Mouse (Mus musculus) heart, embryonic 16.5 days (tissue): ENCODE results near the gene Ftsj3. TPM values are rescaled to one million over a fixed set of nuclear protein-coding genes. Genes with fewer than 3 reads are reported as not detected.
"Not testable (repeated sequence)": the region's sequence is repeated elsewhere in the genome, so short reads cannot be mapped to it uniquely, and the experiment has no call there.

Experiments used
- ATAC-seq: fragments of 200-750 bp; cut with Nextera tagmentation; replicated peaks from 2 replicates; pipeline ENCODE4 v1.8.0; 2017; ENCODE audit warnings: moderate number of reproducible peaks; ENCODE audit not compliant: insufficient read depth, low FRiP score; ENCODE audit errors: extremely low read depth
- H3K27ac ChIP-seq: fragments of 300-500 bp; sonication (generic); 2 replicates; pipeline ENCODE4 v1.5.1; 2014; ENCODE audit warnings: mild to moderate bottlenecking, low read length, control low read depth, moderate library complexity
- H3K27me3 ChIP-seq: fragments of 300-500 bp; sonication (generic); 2 replicates; pipeline ENCODE4 v1.6.1; 2014; ENCODE audit warnings: low read length, mixed read lengths; ENCODE audit not compliant: control insufficient read depth, insufficient read depth
- H3K36me3 ChIP-seq: fragments of 300-500 bp; sonication (generic); 2 replicates; pipeline ENCODE4 v1.6.1; 2014; ENCODE audit not compliant: control insufficient read depth, insufficient read depth
- H3K4me1 ChIP-seq: fragments of 300-500 bp; sonication (generic); 2 replicates; pipeline ENCODE4 v1.6.1; 2014; ENCODE audit warnings: low read length, mixed read lengths; ENCODE audit not compliant: control insufficient read depth, insufficient read depth
- H3K4me2 ChIP-seq: fragments of 300-500 bp; sonication (generic); 2 replicates; pipeline ENCODE4 v1.6.1; 2014; ENCODE audit warnings: low read depth, mild to moderate bottlenecking, control low read depth, low read length
- H3K4me3 ChIP-seq: fragments of 300-500 bp; sonication (generic); 2 replicates; pipeline ENCODE4 v1.5.1; 2014; ENCODE audit warnings: mild to moderate bottlenecking, control low read depth, low read length
- H3K9ac ChIP-seq: fragments of 300-500 bp; sonication (generic); 2 replicates; pipeline ENCODE4 v1.6.1; 2014; ENCODE audit warnings: low read length, control low read depth
- H3K9me3 ChIP-seq: fragments of 300-500 bp; sonication (generic); replicated peaks from 2 replicates; pipeline ENCODE4 v1.6.1; 2016; ENCODE audit warnings: low read length; ENCODE audit not compliant: control insufficient read depth
- WGBS: fragments of 180-500 bp; shearing (Covaris S2); extraction: QIAGEN DNeasy Blood & Tissue Kit; methylation state at CpG from one replicate; pipeline ENCODE4 v1.1.7; 2014; 5-methylcytosine and 5-hydroxymethylcytosine counted together
- polyA plus RNA-seq: library from polyadenylated mRNA; unstranded; fragments of >200 nt; fragmentation: Nextera tagmentation; extraction: Ambion mirVana; gene quantifications from 2 replicates; pipeline ENCODE4 v1.2.1, GENCODE M21; 2015

The Ftsj3 gene
- polyA plus RNA-seq, 1 experiment from 2014 or later: 38.7 TPM

DNA sequence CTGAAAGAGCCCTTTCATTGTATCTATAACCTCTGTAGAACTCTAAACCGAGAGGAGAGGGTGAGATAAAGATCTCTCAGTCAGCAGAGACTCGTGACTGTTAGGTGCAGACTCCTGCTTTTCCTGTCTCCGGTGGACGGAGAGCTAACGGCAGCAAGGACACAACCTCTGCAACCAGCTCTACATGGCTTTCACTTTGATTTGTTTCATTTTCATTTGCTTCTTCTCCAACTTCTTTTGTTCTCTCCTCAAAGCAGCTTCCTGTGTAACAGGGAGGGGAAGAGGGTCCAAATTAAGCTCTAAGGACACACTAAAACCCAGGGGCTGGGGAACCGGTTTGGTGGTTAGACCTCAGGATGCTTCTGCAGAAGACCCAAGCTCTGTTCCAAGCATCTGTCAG lies 55.1 kb downstream of the Ftsj3 start:
- Histone ChIP-seq H3K4me1 (no peaks in the 10 kb centered on the region), H3K27ac (no peak overlapping the region; the same call in 1 of the 2 replicates), H3K4me3 (no peak overlapping the region), H3K36me3 (peaks cover 47% of the 10 kb centered on the region), H3K4me2 (no peak overlapping the region), H3K27me3 (no peaks in the 10 kb centered on the region), H3K9ac (no peak overlapping the region), H3K9me3 (no peaks in the 10 kb centered on the region)
- no peak for ATAC-seq
- 60% methylated on average over 6 of the region's 6 CpGs for WGBS

DNA sequence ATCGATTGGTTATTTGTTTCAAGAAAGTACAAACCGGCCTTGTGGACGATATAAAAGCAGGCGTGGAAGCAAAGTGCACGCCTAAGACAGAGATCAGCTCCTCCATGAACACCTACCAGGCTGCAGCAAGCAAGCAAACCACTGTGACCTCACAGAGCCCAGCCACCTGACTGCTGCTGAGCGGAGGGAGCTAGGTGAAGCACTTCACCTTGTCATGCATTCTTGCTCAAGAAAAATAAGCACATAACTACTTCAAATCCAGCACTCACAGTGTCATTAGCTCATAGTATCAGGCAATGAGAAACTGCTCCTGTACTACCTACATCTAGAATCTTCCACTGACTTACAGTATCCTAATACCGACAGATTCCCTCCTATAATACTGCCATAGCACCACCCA lies 55.9 kb downstream of the Ftsj3 start:
- H3K4me3 ChIP-seq, H3K4me2 ChIP-seq, ATAC-seq, H3K27me3 ChIP-seq, H3K9ac ChIP-seq, H3K4me1 ChIP-seq, H3K9me3 ChIP-seq, H3K27ac ChIP-seq: not testable (repeated sequence)
- WGBS: 93% methylated on average over 7 of the region's 7 CpGs
- peaks cover 42% of the 10 kb centered on the region for H3K36me3 ChIP-seq

Other genes with a start within 250 kb of the Ftsj3 start
- 0.35 and 0.46 TPM in 2 replicates for gene Kcnh6, start 248.0 kb downstream of the Ftsj3 start, polyA plus RNA-seq
- 44.6 and 47.2 TPM in 2 replicates for gene Dcaf7, start 219.2 kb downstream of the Ftsj3 start, polyA plus RNA-seq
- gene Taco1, start 190.0 kb downstream of the Ftsj3 start, polyA plus RNA-seq: 13.0 and 15.6 TPM in 2 replicates
- gene Map3k3, start 171.5 kb downstream of the Ftsj3 start, polyA plus RNA-seq: 17.6 and 21.7 TPM in 2 replicates
- gene Gm10840, start 95.2 kb downstream of the Ftsj3 start, polyA plus RNA-seq: not detected in 2 replicates
- 95.5 and 107 TPM in 2 replicates for gene Limd2, start 95.2 kb downstream of the Ftsj3 start, polyA plus RNA-seq
- gene Strada, start 53.9 kb downstream of the Ftsj3 start, polyA plus RNA-seq: 17.5 and 21.9 TPM in 2 replicates
- gene Ccdc47, start 39.7 kb downstream of the Ftsj3 start, polyA plus RNA-seq: 101 and 110 TPM in 2 replicates
- 46.5 and 47.2 TPM in 2 replicates for gene Ddx42, start 39.2 kb downstream of the Ftsj3 start, polyA plus RNA-seq
- 217 and 221 TPM in 2 replicates for gene Psmc5, start 75 bp upstream of the Ftsj3 start, polyA plus RNA-seq
- gene Smarcd2, start 16.9 kb upstream of the Ftsj3 start, polyA plus RNA-seq: 27.0 and 27.1 TPM in 2 replicates
- gene Tcam1, start 20.6 kb upstream of the Ftsj3 start, polyA plus RNA-seq: 0.05 and 0.07 TPM in 2 replicates
- gene Gh, start 45.8 kb upstream of the Ftsj3 start, polyA plus RNA-seq: not detected in 2 replicates
- 3.5 and 3.6 TPM in 2 replicates for gene Cd79b, start 58.7 kb upstream of the Ftsj3 start, polyA plus RNA-seq
- 0.09 and 0.36 TPM in 2 replicates for gene Scn4a, start 97.2 kb upstream of the Ftsj3 start, polyA plus RNA-seq
- 1.00 and 1.0 TPM in 2 replicates for gene Prr29, start 109.4 kb upstream of the Ftsj3 start, polyA plus RNA-seq
- 107 and 109 TPM in 2 replicates for gene Icam2, start 132.0 kb upstream of the Ftsj3 start, polyA plus RNA-seq
- 4.7 and 5.3 TPM in 2 replicates for gene Ern1, start 231.8 kb upstream of the Ftsj3 start, polyA plus RNA-seq